Mouse (Mus musculus): ENCODE data around the gene Mlph.

Gene Mlph

GRCm38 (mm10) chr1:90902751-90903150 is 12.1 kb upstream of the Mlph start:
- no peaks in the 10 kb centered on the region for H3K36me3 ChIP-seq (ENCODE audit: insufficient read depth, low read length)
- TF ChIP-seq NANOG (IDR thresholded peaks at IDR 0.05; ENCODE audit: borderline replicate concordance, low read length) = no peak
- no peak for TF ChIP-seq CTCF (conservative IDR thresholded peaks at IDR 0.05; ENCODE audit: low read length)
- TF ChIP-seq POU5F1 (IDR thresholded peaks at IDR 0.05; ENCODE audit: borderline replicate concordance, low read length) = no peak
- peaks cover 10% of the 10 kb centered on the region; the same call in 1 of the 2 replicates for H3K27me3 ChIP-seq (ENCODE audit: insufficient read depth, low read length)

DNA sequence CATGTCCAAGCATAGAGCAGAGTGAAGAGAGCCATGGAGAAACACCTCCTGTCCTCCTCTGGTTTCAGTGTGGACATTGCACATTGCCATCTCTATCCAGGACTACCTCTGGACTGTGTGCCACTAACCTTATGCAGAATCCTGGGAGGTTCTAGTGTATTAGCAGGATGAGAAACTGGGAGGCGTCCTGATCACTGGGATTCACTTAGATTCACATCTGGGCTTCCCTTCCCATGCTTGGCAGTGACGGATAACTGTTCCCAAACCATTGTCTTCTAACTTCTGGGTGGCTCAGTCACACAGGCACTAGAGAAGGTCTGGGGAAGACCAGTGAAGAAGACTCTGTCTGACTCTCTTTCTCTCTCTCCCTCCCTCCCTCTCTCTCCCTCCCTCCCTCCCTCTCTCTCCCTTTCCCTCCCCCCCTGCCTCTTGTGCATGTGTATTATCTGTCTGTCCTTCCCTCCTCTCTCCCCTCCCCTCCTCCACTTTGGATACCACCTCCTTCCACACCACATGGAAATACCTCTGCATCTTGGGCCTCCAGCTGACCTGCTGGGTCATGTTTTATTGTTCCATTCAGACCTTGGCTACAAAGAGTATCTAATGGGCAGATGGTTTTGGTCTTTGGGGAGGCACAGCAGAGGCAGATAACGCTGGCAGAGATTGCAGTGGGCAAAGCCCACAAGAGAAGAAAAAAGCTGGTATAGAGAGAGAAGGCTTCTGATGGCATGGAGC is 11.5 kb upstream of the Mlph start:
- H3K27me3 ChIP-seq (ENCODE audit: insufficient read depth, low read length) = peaks cover 14% of the 10 kb centered on the region
- H3K36me3 ChIP-seq (ENCODE audit: insufficient read depth, low read length) = no peaks in the 10 kb centered on the region
- H3K4me1 ChIP-seq (replicated peaks; ENCODE audit: low read depth, low read length) = peaks cover 19% of the 10 kb centered on the region
- TF ChIP-seq NANOG (IDR thresholded peaks at IDR 0.05; ENCODE audit: borderline replicate concordance, low read length) = no peak
- TF ChIP-seq CTCF (conservative IDR thresholded peaks at IDR 0.05; ENCODE audit: low read length) = no peak
- TF ChIP-seq POU5F1 (IDR thresholded peaks at IDR 0.05; ENCODE audit: borderline replicate concordance, low read length) = no peak
- H3K9me3 ChIP-seq (ENCODE audit: low read length) = peaks cover 13% of the 10 kb centered on the region
- no peak overlapping the region for H3K4me3 ChIP-seq (replicated peaks; ENCODE audit: low read length)

More at GRCm38 (mm10) chr1:90902751-90903150, 12.1 kb upstream of the Mlph start:
- peaks cover 13% of the 10 kb centered on the region for H3K9me3 ChIP-seq (ENCODE audit: low read length)
- no peak overlapping the region for H3K4me3 ChIP-seq (replicated peaks; ENCODE audit: low read length)
- H3K4me1 ChIP-seq (replicated peaks; ENCODE audit: low read depth, low read length) = peaks cover 19% of the 10 kb centered on the region

GRCm38 (mm10) chr1:90903971-90904458 is 10.9 kb upstream of the Mlph start:
- Histone ChIP-seq H3K4me1 (replicated peaks; ENCODE audit: low read depth, low read length) (peaks cover 19% of the 10 kb centered on the region), H3K27me3 (ENCODE audit: insufficient read depth, low read length) (peaks cover 20% of the 10 kb centered on the region), H3K4me3 (replicated peaks; ENCODE audit: low read length) (no peak overlapping the region), H3K36me3 (ENCODE audit: insufficient read depth, low read length) (no peaks in the 10 kb centered on the region), H3K9me3 (ENCODE audit: low read length) (peaks cover 13% of the 10 kb centered on the region)
- TF ChIP-seq CTCF (conservative IDR thresholded peaks at IDR 0.05; ENCODE audit: low read length) = no peak
- TF ChIP-seq POU5F1 (IDR thresholded peaks at IDR 0.05; ENCODE audit: borderline replicate concordance, low read length) = no peak
- no peak for TF ChIP-seq NANOG (IDR thresholded peaks at IDR 0.05; ENCODE audit: borderline replicate concordance, low read length)

GRCm38 (mm10) chr1:90904729-90905404 is 10.0 kb upstream of the Mlph start:
- peaks cover 10% of the 10 kb centered on the region; the same call in 1 of the 2 replicates for H3K9me3 ChIP-seq (ENCODE audit: low read length)
- TF ChIP-seq POU5F1 (IDR thresholded peaks at IDR 0.05; ENCODE audit: borderline replicate concordance, low read length) (no peak), CTCF (conservative IDR thresholded peaks at IDR 0.05; ENCODE audit: low read length) (no peak), NANOG (IDR thresholded peaks at IDR 0.05; ENCODE audit: borderline replicate concordance, low read length) (no peak)

DNA sequence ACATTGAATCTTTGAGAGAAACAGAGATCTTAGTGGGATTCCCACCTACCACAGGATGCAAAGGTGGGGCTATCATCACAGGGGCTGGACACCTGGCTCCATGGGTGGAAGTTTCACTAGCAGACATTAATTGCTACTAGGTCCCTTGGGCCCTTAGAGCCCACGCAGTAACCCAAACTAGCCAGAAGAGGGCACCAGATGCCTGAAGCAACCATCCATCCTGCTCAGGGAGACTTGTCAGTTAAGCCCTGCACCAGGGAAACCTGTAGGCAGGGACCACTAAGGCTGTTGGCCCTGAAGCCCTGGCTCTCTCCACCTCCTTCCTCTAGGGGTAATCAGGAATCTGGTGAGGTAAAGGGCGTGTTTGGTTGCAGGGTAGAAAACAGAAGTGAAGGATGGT is 8.5 kb upstream of the Mlph start:
- H3K4me3 ChIP-seq (replicated peaks; ENCODE audit: low read length) = no peak overlapping the region
- peaks cover 39% of the 10 kb centered on the region for H3K27me3 ChIP-seq (ENCODE audit: insufficient read depth, low read length)
- peaks cover 14% of the 10 kb centered on the region for H3K4me1 ChIP-seq (replicated peaks; ENCODE audit: low read depth, low read length)
- TF ChIP-seq POU5F1 (IDR thresholded peaks at IDR 0.05; ENCODE audit: borderline replicate concordance, low read length) (no peak), CTCF (conservative IDR thresholded peaks at IDR 0.05; ENCODE audit: low read length) (peak; percentile 91), NANOG (IDR thresholded peaks at IDR 0.05; ENCODE audit: borderline replicate concordance, low read length) (no peak)
- no peaks in the 10 kb centered on the region for H3K36me3 ChIP-seq (ENCODE audit: insufficient read depth, low read length)
- H3K9me3 ChIP-seq (ENCODE audit: low read length) = peaks cover 10% of the 10 kb centered on the region; the same call in 1 of the 2 replicates

More at GRCm38 (mm10) chr1:90904729-90905404, 10.0 kb upstream of the Mlph start:
- Histone ChIP-seq H3K36me3 (ENCODE audit: insufficient read depth, low read length) (no peaks in the 10 kb centered on the region), H3K27me3 (ENCODE audit: insufficient read depth, low read length) (peaks cover 29% of the 10 kb centered on the region), H3K4me1 (replicated peaks; ENCODE audit: low read depth, low read length) (peaks cover 24% of the 10 kb centered on the region), H3K4me3 (replicated peaks; ENCODE audit: low read length) (no peak overlapping the region)

DNA sequence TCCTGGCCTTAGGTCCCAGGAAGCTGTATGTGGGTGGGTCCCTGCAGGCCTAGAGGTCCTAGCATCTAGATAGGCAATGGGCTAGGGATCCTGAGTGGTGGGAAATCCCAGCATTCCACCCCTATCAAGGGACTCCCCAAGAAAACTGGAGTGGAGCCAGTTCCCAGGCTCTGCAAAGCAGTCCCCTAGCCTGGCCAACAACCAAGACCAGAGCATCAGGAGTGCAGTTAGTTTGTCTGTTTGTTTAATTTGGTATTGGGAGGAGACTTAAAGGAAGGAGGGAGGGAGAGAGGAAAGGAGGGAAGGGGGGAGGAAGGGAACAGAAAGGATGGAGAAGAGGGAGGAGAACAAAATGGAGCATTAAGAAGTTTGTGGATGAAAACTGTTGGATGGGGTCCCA is 5.7 kb upstream of the Mlph start:
- TF ChIP-seq CTCF (conservative IDR thresholded peaks at IDR 0.05; ENCODE audit: low read length) = no peak
- TF ChIP-seq NANOG (IDR thresholded peaks at IDR 0.05; ENCODE audit: borderline replicate concordance, low read length) = no peak
- no peak for TF ChIP-seq POU5F1 (IDR thresholded peaks at IDR 0.05; ENCODE audit: borderline replicate concordance, low read length)
- H3K4me1 ChIP-seq (replicated peaks; ENCODE audit: low read depth, low read length) = peaks cover 7% of the 10 kb centered on the region

DNA sequence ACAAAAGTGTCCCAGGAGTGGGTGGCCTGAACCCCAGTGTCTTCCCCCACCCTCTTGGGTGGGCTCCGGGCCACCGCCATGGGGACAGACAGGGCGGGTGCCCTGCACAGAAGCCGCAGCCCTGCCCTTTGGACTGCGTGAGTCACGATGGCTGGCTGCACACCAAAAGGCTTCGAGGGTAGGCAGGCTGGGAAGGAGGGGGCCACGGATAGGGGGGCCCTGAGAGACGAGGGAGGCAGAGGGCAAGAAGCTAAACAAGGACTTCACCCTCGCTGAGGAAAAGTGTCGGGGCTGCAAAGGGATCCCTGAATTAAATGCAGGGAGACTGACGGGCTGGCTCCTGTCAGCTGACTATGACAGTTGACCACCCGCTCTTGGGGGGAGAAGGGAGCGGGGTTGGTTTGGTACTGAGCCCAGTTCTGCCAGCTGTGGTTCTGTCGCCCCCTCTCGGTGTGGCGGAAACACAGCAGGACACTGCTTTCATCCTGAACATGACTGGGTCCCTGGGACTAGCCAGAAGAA is 5.2 kb upstream of the Mlph start:
- Histone ChIP-seq H3K9me3 (ENCODE audit: low read length) (peaks cover under 1% of the 10 kb centered on the region; the same call in 1 of the 2 replicates), H3K27me3 (ENCODE audit: insufficient read depth, low read length) (peaks cover 32% of the 10 kb centered on the region), H3K36me3 (ENCODE audit: insufficient read depth, low read length) (no peaks in the 10 kb centered on the region), H3K4me1 (replicated peaks; ENCODE audit: low read depth, low read length) (peaks cover 12% of the 10 kb centered on the region), H3K4me3 (replicated peaks; ENCODE audit: low read length) (peak overlapping the region; percentile 50)
- TF ChIP-seq CTCF (conservative IDR thresholded peaks at IDR 0.05; ENCODE audit: low read length) (peak; percentile 33), POU5F1 (IDR thresholded peaks at IDR 0.05; ENCODE audit: borderline replicate concordance, low read length) (no peak)

More for the DNA sequence above, 5.7 kb upstream of the Mlph start:
- H3K4me3 ChIP-seq (replicated peaks; ENCODE audit: low read length) = no peak overlapping the region
- peaks cover 4% of the 10 kb centered on the region; the same call in 1 of the 2 replicates for H3K9me3 ChIP-seq (ENCODE audit: low read length)
- peaks cover 30% of the 10 kb centered on the region for H3K27me3 ChIP-seq (ENCODE audit: insufficient read depth, low read length)
- H3K36me3 ChIP-seq (ENCODE audit: insufficient read depth, low read length) = no peaks in the 10 kb centered on the region

- Histone ChIP-seq H3K4me3 (replicated peaks; ENCODE audit: low read length) (no peak overlapping the region), H3K36me3 (ENCODE audit: insufficient read depth, low read length) (no peaks in the 10 kb centered on the region), H3K4me1 (replicated peaks; ENCODE audit: low read depth, low read length) (peaks cover 17% of the 10 kb centered on the region), H3K27me3 (ENCODE audit: insufficient read depth, low read length) (peaks cover 59% of the 10 kb centered on the region), H3K9me3 (ENCODE audit: low read length) (no peaks in the 10 kb centered on the region)
- TF ChIP-seq CTCF (conservative IDR thresholded peaks at IDR 0.05; ENCODE audit: low read length) = no peak
- TF ChIP-seq POU5F1 (IDR thresholded peaks at IDR 0.05; ENCODE audit: borderline replicate concordance, low read length) = no peak
- no peak for TF ChIP-seq NANOG (IDR thresholded peaks at IDR 0.05; ENCODE audit: borderline replicate concordance, low read length)
Measured at GRCm38 (mm10) chr1:90913231-90913630, 1.7 kb upstream of the Mlph start.

All from E14TG2a.4 (cell line).